Mouse (Mus musculus): ENCODE results near the gene Olfr224. TPM values are rescaled to one million over a fixed set of nuclear protein-coding genes. Genes with fewer than 3 reads are reported as not detected.

Gene Olfr224
- total RNA-seq (2023) = not detected

GRCm38 (mm10) chr11:58570405-58570804 is at the start of gene Olfr224:
Gene Olfr224, minus strand, starts transcription at chr11:58570553.

GRCm38 (mm10) chr11:58615975-58616374 is 45.6 kb upstream of the Olfr224 start, which contains the start of gene 2210407C18Rik:
Gene 2210407C18Rik, minus strand, starts transcription at chr11:58616075.

GRCm38 (mm10) chr11:58594814-58595213 is 24.5 kb upstream of the Olfr224 start, which contains the start of gene Olfr324:
Gene Olfr324, plus strand, starts transcription at chr11:58595114.

GRCm38 (mm10) chr11:58577430-58577829 is 7.1 kb upstream of the Olfr224 start, which contains the start of gene Olfr325:
Gene Olfr325, plus strand, starts transcription at chr11:58577730.

GRCm38 (mm10) chr11:58555536-58555935 is 14.8 kb downstream of the Olfr224 start, which contains the start of gene Olfr328:
Gene Olfr328, minus strand, starts transcription at chr11:58555636.

GRCm38 (mm10) chr11:58546322-58546721 is 24.0 kb downstream of the Olfr224 start, which contains the start of gene Olfr329-ps:
Gene Olfr329-ps, minus strand, starts transcription at chr11:58546422.

GRCm38 (mm10) chr11:58534736-58535135 is 35.6 kb downstream of the Olfr224 start, which contains the start of gene Olfr330:
Gene Olfr330, minus strand, starts transcription at chr11:58534836.

Other genes starting within 250 kb of the Olfr224 start
- gene Zfp672, start 240.2 kb downstream of the Olfr224 start, total RNA-seq (2023) = 10 to 100 TPM; 16.7 to 17.2 TPM
- 10 to 100 TPM; 18.2 to 26.0 TPM for gene Sh3bp5l, start 239.8 kb downstream of the Olfr224 start, total RNA-seq (2023)
- gene Lypd8, start 191.5 kb downstream of the Olfr224 start, total RNA-seq (2023) = not detected
- not detected for gene 1810065E05Rik, start 149.4 kb downstream of the Olfr224 start, total RNA-seq (2023)
- gene Gm12253, start 138.0 kb downstream of the Olfr224 start, total RNA-seq (2023) = not detected
- gene Lypd9, start 117.6 kb downstream of the Olfr224 start, total RNA-seq (2023) = not detected
- gene Olfr30, start 108.3 kb downstream of the Olfr224 start, total RNA-seq (2023) = not detected
- not detected for gene Olfr332, start 78.0 kb downstream of the Olfr224 start, total RNA-seq (2023)
- gene Olfr331, start 68.0 kb downstream of the Olfr224 start, total RNA-seq (2023) = not detected
- gene Olfr330, start 35.7 kb downstream of the Olfr224 start, total RNA-seq (2023) = not detected
- gene Olfr329-ps, start 24.1 kb downstream of the Olfr224 start, total RNA-seq (2023) = not detected
- under 1 TPM in 1 of 2 experiments, not detected in 1; 0.39 TPM for gene Olfr328, start 14.9 kb downstream of the Olfr224 start, total RNA-seq (2023)
- gene Olfr325, start 7.2 kb upstream of the Olfr224 start, total RNA-seq (2023) = not detected
- not detected for gene Olfr324, start 24.6 kb upstream of the Olfr224 start, total RNA-seq (2023)
- gene 2210407C18Rik, start 45.5 kb upstream of the Olfr224 start, total RNA-seq (2023) = not detected
- gene Olfr323, start 59.9 kb upstream of the Olfr224 start, total RNA-seq (2023) = not detected
- gene Trim58, start 69.9 kb upstream of the Olfr224 start, total RNA-seq (2023) = not detected
- not detected for gene Olfr322, start 88.2 kb upstream of the Olfr224 start, total RNA-seq (2023)
- gene Olfr320, start 110.5 kb upstream of the Olfr224 start, total RNA-seq (2023) = not detected
- gene Olfr319, start 128.6 kb upstream of the Olfr224 start, total RNA-seq (2023) = not detected
- not detected for gene Olfr318, start 153.5 kb upstream of the Olfr224 start, total RNA-seq (2023)
- not detected for gene Olfr317, start 168.7 kb upstream of the Olfr224 start, total RNA-seq (2023)
- gene Olfr316, start 182.2 kb upstream of the Olfr224 start, total RNA-seq (2023) = not detected
- not detected for gene Olfr315, start 202.6 kb upstream of the Olfr224 start, total RNA-seq (2023)
- gene Olfr314, start 212.4 kb upstream of the Olfr224 start, total RNA-seq (2023) = not detected
- not detected for gene Fam183b, start 231.4 kb upstream of the Olfr224 start, total RNA-seq (2023)
- not detected for gene Olfr313, start 244.4 kb upstream of the Olfr224 start, total RNA-seq (2023)

All from monocyte, adult 59 days (primary cell).